Mouse (Mus musculus): Measurements from ENCODE around the gene Nrxn3.

Gene Nrxn3

GRCm38 (mm10) chr12:89719194-89720080, 996.8 kb downstream of the Nrxn3 start:
- peak; percentile 5 to 9 for DNase-seq

GRCm38 (mm10) chr12:89720945-89721344, 998.3 kb downstream of the Nrxn3 start:
- no peak for DNase-seq

- DNase-seq = no peak
These were observed 999.8 kb downstream of the Nrxn3 start for GRCm38 (mm10) chr12:89722462-89722861.

GRCm38 (mm10) chr12:89724048-89724447, 1001.4 kb downstream of the Nrxn3 start:
- DNase-seq = no peak

- no peak for DNase-seq
These were observed 1019.6 kb downstream of the Nrxn3 start for GRCm38 (mm10) chr12:89742326-89742725.

GRCm38 (mm10) chr12:89742796-89743195, 1020.1 kb downstream of the Nrxn3 start:
- DNase-seq = no peak

GRCm38 (mm10) chr12:89764191-89765082, 1041.8 kb downstream of the Nrxn3 start:
- DNase-seq = peak in 1 of 2 experiments; percentile 1

- DNase-seq = no peak
These were observed 1042.5 kb downstream of the Nrxn3 start for GRCm38 (mm10) chr12:89765179-89765578.

GRCm38 (mm10) chr12:89788794-89789193, 1066.1 kb downstream of the Nrxn3 start:
- DNase-seq = no peak

- no peak for DNase-seq
These were observed 1067.3 kb downstream of the Nrxn3 start for GRCm38 (mm10) chr12:89789981-89790380.

- no peak for DNase-seq
These were observed 1069.2 kb downstream of the Nrxn3 start for GRCm38 (mm10) chr12:89791829-89792228.

GRCm38 (mm10) chr12:89794741-89795140, 1072.1 kb downstream of the Nrxn3 start:
- DNase-seq = no peak

- no peak for DNase-seq
These were observed 1085.5 kb downstream of the Nrxn3 start for GRCm38 (mm10) chr12:89808217-89808616.

GRCm38 (mm10) chr12:89810146-89810545, 1087.5 kb downstream of the Nrxn3 start:
- no peak for DNase-seq

- no peak for DNase-seq
These were observed 1089.3 kb downstream of the Nrxn3 start for GRCm38 (mm10) chr12:89811815-89812549.

GRCm38 (mm10) chr12:89812550-89813207, 1090.0 kb downstream of the Nrxn3 start:
- no peak for DNase-seq

- no peak for DNase-seq
These were observed 1090.6 kb downstream of the Nrxn3 start for GRCm38 (mm10) chr12:89813294-89813693.

- no peak for DNase-seq
These were observed 1091.0 kb downstream of the Nrxn3 start for GRCm38 (mm10) chr12:89813718-89814117.

GRCm38 (mm10) chr12:89814536-89814935, 1091.9 kb downstream of the Nrxn3 start:
- DNase-seq = no peak

- DNase-seq = no peak
These were observed 1094.5 kb downstream of the Nrxn3 start for GRCm38 (mm10) chr12:89817072-89817773.

GRCm38 (mm10) chr12:89818200-89818599, 1095.5 kb downstream of the Nrxn3 start:
- DNase-seq = no peak

- DNase-seq = no peak
These were observed 1099.5 kb downstream of the Nrxn3 start for GRCm38 (mm10) chr12:89822141-89822540.

All from spleen, adult 18-20 months (tissue).